Mouse (Mus musculus): ENCODE data around the gene Hamp.

The Hamp gene

GRCm38 (mm10) chr7:30943909-30944635 lies at the start of gene Hamp:
TSS of gene Hamp (minus strand) at chr7:30944032.
- DNase-seq (ENCODE audit: low read depth, low spot score), result no peak

- no peak for DNase-seq (ENCODE audit: low read depth, low spot score)
Measured at GRCm38 (mm10) chr7:30992148-30992547, 48.3 kb upstream of the Hamp start.

GRCm38 (mm10) chr7:30988519-30989162 lies 44.8 kb upstream of the Hamp start:
- no peak for DNase-seq (ENCODE audit: low read depth, low spot score)

GRCm38 (mm10) chr7:30985357-30985756 lies 41.5 kb upstream of the Hamp start:
- DNase-seq (ENCODE audit: low read depth, low spot score), result no peak

GRCm38 (mm10) chr7:30981703-30982102 lies 37.9 kb upstream of the Hamp start:
- no peak for DNase-seq (ENCODE audit: low read depth, low spot score)

- no peak for DNase-seq (ENCODE audit: low read depth, low spot score)
Measured at GRCm38 (mm10) chr7:30973501-30974289, 29.9 kb upstream of the Hamp start, which contains the start of gene Fam187b. TSS of gene Fam187b (plus strand) at chr7:30973790.

GRCm38 (mm10) chr7:30973251-30973500 lies 29.3 kb upstream of the Hamp start, which contains the start of gene Lsr:
TSS of gene Lsr (minus strand) at chr7:30973464.
- no peak for DNase-seq (ENCODE audit: low read depth, low spot score)

GRCm38 (mm10) chr7:30972426-30973250 lies 28.8 kb upstream of the Hamp start:
- no peak for DNase-seq (ENCODE audit: low read depth, low spot score)

- DNase-seq (ENCODE audit: low read depth, low spot score), result no peak
Measured at GRCm38 (mm10) chr7:30971901-30972300, 28.1 kb upstream of the Hamp start.

GRCm38 (mm10) chr7:30969174-30969573 lies 25.3 kb upstream of the Hamp start:
- no peak for DNase-seq (ENCODE audit: low read depth, low spot score)

- no peak for DNase-seq (ENCODE audit: low read depth, low spot score)
Measured at GRCm38 (mm10) chr7:30968611-30969010, 24.8 kb upstream of the Hamp start.

GRCm38 (mm10) chr7:30966657-30967056 lies 22.8 kb upstream of the Hamp start:
- DNase-seq (ENCODE audit: low read depth, low spot score), result no peak

- DNase-seq (ENCODE audit: low read depth, low spot score), result no peak
Measured at GRCm38 (mm10) chr7:30965677-30966076, 21.8 kb upstream of the Hamp start.

- DNase-seq (ENCODE audit: low read depth, low spot score), result no peak
Measured at GRCm38 (mm10) chr7:30964366-30964765, 20.5 kb upstream of the Hamp start.

GRCm38 (mm10) chr7:30962862-30963261 lies 19.0 kb upstream of the Hamp start:
- DNase-seq (ENCODE audit: low read depth, low spot score), result no peak

- DNase-seq (ENCODE audit: low read depth, low spot score), result no peak
Measured at GRCm38 (mm10) chr7:30959786-30960349, 16.0 kb upstream of the Hamp start.

GRCm38 (mm10) chr7:30958866-30959487 lies 15.1 kb upstream of the Hamp start:
- no peak for DNase-seq (ENCODE audit: low read depth, low spot score)

- no peak for DNase-seq (ENCODE audit: low read depth, low spot score)
Measured at GRCm38 (mm10) chr7:30958109-30958865, 14.5 kb upstream of the Hamp start.

- peak; percentile 58 for DNase-seq (ENCODE audit: low read depth, low spot score)
Measured at GRCm38 (mm10) chr7:30957367-30957783, 13.5 kb upstream of the Hamp start.

GRCm38 (mm10) chr7:30956756-30957366 lies 13.0 kb upstream of the Hamp start, which contains the start of gene Usf2:
TSS of gene Usf2 (minus strand) at chr7:30956803.
- DNase-seq (ENCODE audit: low read depth, low spot score), result no peak

All from telencephalon, adult 2 months (tissue).